Mouse (Mus musculus): ENCODE data around the gene Baiap2l2. TPM values are rescaled to one million over a fixed set of nuclear protein-coding genes. Genes with fewer than 3 reads are reported as not detected.
A peak's percentile ranks its signal among the peaks of the same experiment; 100 is the strongest.

Baiap2l2 gene
- polyA plus RNA-seq, 1 experiment from 2014 or later, result 10.3 TPM

- WGBS, result under 1% methylated on average over 59 of the region's 62 CpGs
- Histone ChIP-seq H3K4me1 (ENCODE audit: control insufficient read depth, insufficient read depth, low read length) (peaks cover 6% of the 10 kb centered on the region), H3K27me3 (ENCODE audit: control insufficient read depth, insufficient read depth, low read length) (peaks cover 17% of the 10 kb centered on the region), H3K9ac (ENCODE audit: low read depth, low read length) (peak overlapping the region; percentile 49), H3K4me2 (replicated peaks; ENCODE audit: low read depth, low read length) (peak overlapping the region; percentile 87), H3K9me3 (ENCODE audit: control insufficient read depth, low read length) (no peaks in the 10 kb centered on the region), H3K4me3 (ENCODE audit: low read length) (peak overlapping the region; percentile 46), H3K36me3 (ENCODE audit: control insufficient read depth, insufficient read depth, low read length) (no peaks in the 10 kb centered on the region), H3K27ac (ENCODE audit: low read depth, low read length) (no peak overlapping the region)
- ATAC-seq (ENCODE audit: low FRiP score, low TSS enrichment), result peak; percentile 77
These were observed 24.1 kb downstream of the Baiap2l2 start for GRCm38 (mm10) chr15:79261095-79261725.

GRCm38 (mm10) chr15:79258521-79258920 lies 26.8 kb downstream of the Baiap2l2 start:
- Histone ChIP-seq H3K9me3 (ENCODE audit: control insufficient read depth, low read length) (no peaks in the 10 kb centered on the region), H3K4me2 (replicated peaks; ENCODE audit: low read depth, low read length) (no peak overlapping the region), H3K27ac (ENCODE audit: low read depth, low read length) (no peak overlapping the region), H3K27me3 (ENCODE audit: control insufficient read depth, insufficient read depth, low read length) (peaks cover 22% of the 10 kb centered on the region), H3K4me1 (ENCODE audit: control insufficient read depth, insufficient read depth, low read length) (peaks cover 6% of the 10 kb centered on the region), H3K4me3 (ENCODE audit: low read length) (no peak overlapping the region), H3K36me3 (ENCODE audit: control insufficient read depth, insufficient read depth, low read length) (no peaks in the 10 kb centered on the region), H3K9ac (ENCODE audit: low read depth, low read length) (no peak overlapping the region)
- no peak for ATAC-seq (ENCODE audit: low FRiP score, low TSS enrichment)
- WGBS, result 30% methylated on average over 17 of the region's 17 CpGs

- H3K27me3 ChIP-seq (ENCODE audit: control insufficient read depth, insufficient read depth, low read length), result peaks cover 19% of the 10 kb centered on the region
- H3K36me3 ChIP-seq (ENCODE audit: control insufficient read depth, insufficient read depth, low read length), result no peaks in the 10 kb centered on the region
- no peaks in the 10 kb centered on the region for H3K9me3 ChIP-seq (ENCODE audit: control insufficient read depth, low read length)
- peaks cover 11% of the 10 kb centered on the region for H3K4me1 ChIP-seq (ENCODE audit: control insufficient read depth, insufficient read depth, low read length)
- H3K4me2 ChIP-seq (replicated peaks; ENCODE audit: low read depth, low read length), result no peak within 1 kb of the TSS
- no peak within 1 kb of the TSS for H3K9ac ChIP-seq (ENCODE audit: low read depth, low read length)
- no peak within 1 kb of the TSS for H3K4me3 ChIP-seq (ENCODE audit: low read length)
- no peak within 1 kb of the TSS for H3K27ac ChIP-seq (ENCODE audit: low read depth, low read length)
- WGBS, result 44% methylated on average over 3 of the region's 3 CpGs
- no peak for ATAC-seq (ENCODE audit: low FRiP score, low TSS enrichment)
These were observed 30.7 kb downstream of the Baiap2l2 start, which contains the start of gene Slc16a8 for GRCm38 (mm10) chr15:79254661-79255060. Gene Slc16a8 (minus strand): TSS chr15:79254761.

GRCm38 (mm10) chr15:79252580-79252979 lies 32.8 kb downstream of the Baiap2l2 start:
- H3K27me3 ChIP-seq (ENCODE audit: control insufficient read depth, insufficient read depth, low read length), result peaks cover 19% of the 10 kb centered on the region
- peaks cover 12% of the 10 kb centered on the region; the same call in 1 of the 2 replicates for H3K36me3 ChIP-seq (ENCODE audit: control insufficient read depth, insufficient read depth, low read length)
- H3K27ac ChIP-seq (ENCODE audit: low read depth, low read length), result no peak overlapping the region
- H3K9ac ChIP-seq (ENCODE audit: low read depth, low read length), result peak overlapping the region; percentile 35
- ATAC-seq (ENCODE audit: low FRiP score, low TSS enrichment), result no peak
- H3K4me2 ChIP-seq (replicated peaks; ENCODE audit: low read depth, low read length), result peak overlapping the region; percentile 53
- 33% methylated on average over 24 of the region's 24 CpGs for WGBS
- no peaks in the 10 kb centered on the region for H3K9me3 ChIP-seq (ENCODE audit: control insufficient read depth, low read length)
- peak overlapping the region; percentile 27 for H3K4me3 ChIP-seq (ENCODE audit: low read length)
- H3K4me1 ChIP-seq (ENCODE audit: control insufficient read depth, insufficient read depth, low read length), result peaks cover 11% of the 10 kb centered on the region

GRCm38 (mm10) chr15:79251781-79252491 lies 33.4 kb downstream of the Baiap2l2 start:
- Histone ChIP-seq H3K9ac (ENCODE audit: low read depth, low read length) (peak overlapping the region; percentile 35), H3K4me1 (ENCODE audit: control insufficient read depth, insufficient read depth, low read length) (peaks cover 11% of the 10 kb centered on the region), H3K4me3 (ENCODE audit: low read length) (peak overlapping the region; percentile 27), H3K27me3 (ENCODE audit: control insufficient read depth, insufficient read depth, low read length) (peaks cover 19% of the 10 kb centered on the region), H3K27ac (ENCODE audit: low read depth, low read length) (no peak overlapping the region), H3K4me2 (replicated peaks; ENCODE audit: low read depth, low read length) (peak overlapping the region; percentile 53), H3K36me3 (ENCODE audit: control insufficient read depth, insufficient read depth, low read length) (peaks cover 15% of the 10 kb centered on the region; the same call in 1 of the 2 replicates), H3K9me3 (ENCODE audit: control insufficient read depth, low read length) (no peaks in the 10 kb centered on the region)
- ATAC-seq (ENCODE audit: low FRiP score, low TSS enrichment), result peak; percentile 58
- WGBS, result 5% methylated on average over 43 of the region's 61 CpGs

- H3K36me3 ChIP-seq (ENCODE audit: control insufficient read depth, insufficient read depth, low read length), result peaks cover 23% of the 10 kb centered on the region
- H3K4me2 ChIP-seq (replicated peaks; ENCODE audit: low read depth, low read length), result no peak overlapping the region
- 60% methylated on average over 7 of the region's 7 CpGs for WGBS
- H3K9me3 ChIP-seq (ENCODE audit: control insufficient read depth, low read length), result no peaks in the 10 kb centered on the region
- H3K4me3 ChIP-seq (ENCODE audit: low read length), result no peak overlapping the region
- no peak for ATAC-seq (ENCODE audit: low FRiP score, low TSS enrichment)
- no peak overlapping the region for H3K9ac ChIP-seq (ENCODE audit: low read depth, low read length)
- H3K27ac ChIP-seq (ENCODE audit: low read depth, low read length), result no peak overlapping the region
- peaks cover 19% of the 10 kb centered on the region for H3K27me3 ChIP-seq (ENCODE audit: control insufficient read depth, insufficient read depth, low read length)
- peaks cover 11% of the 10 kb centered on the region for H3K4me1 ChIP-seq (ENCODE audit: control insufficient read depth, insufficient read depth, low read length)
These were observed 34.2 kb downstream of the Baiap2l2 start for GRCm38 (mm10) chr15:79251168-79251567.

GRCm38 (mm10) chr15:79250236-79250635 lies 35.1 kb downstream of the Baiap2l2 start:
- H3K4me3 ChIP-seq (ENCODE audit: low read length), result no peak overlapping the region
- H3K4me2 ChIP-seq (replicated peaks; ENCODE audit: low read depth, low read length), result no peak overlapping the region
- peaks cover 11% of the 10 kb centered on the region for H3K4me1 ChIP-seq (ENCODE audit: control insufficient read depth, insufficient read depth, low read length)
- peaks cover 32% of the 10 kb centered on the region for H3K36me3 ChIP-seq (ENCODE audit: control insufficient read depth, insufficient read depth, low read length)
- 78% methylated on average over 2 of the region's 2 CpGs for WGBS
- no peak for ATAC-seq (ENCODE audit: low FRiP score, low TSS enrichment)
- no peak overlapping the region for H3K27ac ChIP-seq (ENCODE audit: low read depth, low read length)
- no peaks in the 10 kb centered on the region for H3K9me3 ChIP-seq (ENCODE audit: control insufficient read depth, low read length)
- H3K27me3 ChIP-seq (ENCODE audit: control insufficient read depth, insufficient read depth, low read length), result peaks cover 19% of the 10 kb centered on the region
- no peak overlapping the region for H3K9ac ChIP-seq (ENCODE audit: low read depth, low read length)

GRCm38 (mm10) chr15:79245321-79245720 lies 40.0 kb downstream of the Baiap2l2 start:
- no peak overlapping the region for H3K27ac ChIP-seq (ENCODE audit: low read depth, low read length)
- no peaks in the 10 kb centered on the region for H3K27me3 ChIP-seq (ENCODE audit: control insufficient read depth, insufficient read depth, low read length)
- 90% methylated on average over 3 of the region's 3 CpGs for WGBS
- H3K9ac ChIP-seq (ENCODE audit: low read depth, low read length), result no peak overlapping the region
- H3K36me3 ChIP-seq (ENCODE audit: control insufficient read depth, insufficient read depth, low read length), result peaks cover 59% of the 10 kb centered on the region
- no peak for ATAC-seq (ENCODE audit: low FRiP score, low TSS enrichment)
- H3K4me2 ChIP-seq (replicated peaks; ENCODE audit: low read depth, low read length), result no peak overlapping the region
- no peak overlapping the region for H3K4me3 ChIP-seq (ENCODE audit: low read length)
- H3K4me1 ChIP-seq (ENCODE audit: control insufficient read depth, insufficient read depth, low read length), result peaks cover 2% of the 10 kb centered on the region; the same call in 1 of the 2 replicates
- H3K9me3 ChIP-seq (ENCODE audit: control insufficient read depth, low read length), result no peaks in the 10 kb centered on the region

Data from kidney, embryonic 14.5 days (tissue).